15 mouse cellular contexts compared by ENCODE assay signal in genomic region chr10:8618676-8619075, GRCm38 (mm10).
DNase-seq lines count a peak whose midpoint lies in the region.
"Had no signal": no experiment of that assay in that cellular context is flagged by ENCODE, and none has a peak within 500 bp of the region (broad histone marks: within the 10 kb centered on the region; RNA-seq: fewer than 3 reads in every experiment).

No protein-coding gene starts in this region.

- DNase-seq in adrenal gland, postnatal 10 days, result peak; percentile 19
- DNase-seq in adrenal gland, postnatal 25 days, result no peak
- peak; percentile 54 for DNase-seq in adipocyte (ENCODE audit: low spot score)
- DNase-seq in adrenal gland, postnatal 14 days, result peak; percentile 40
- DNase-seq in cerebellum, adult 9-11 months, result no peak
- no peak for DNase-seq in left cerebral cortex, adult 8-10 months (ENCODE audit: low spot score in 2 of 2)
- DNase-seq: cerebellum, adult 11 months; cerebellum, adult 2 months; cerebellum, postnatal 10 days; cerebellum, postnatal 36 days; embryo, embryonic 11 days; gastrocnemius, postnatal 25 days; heart, adult 18-20 months; heart, postnatal 10 days; heart, postnatal 36 days had no signal

Comparison
In these comparisons a context has a peak if more than half of its experiments do, and no peak if none do; other contexts are left out.
1. DNase-seq: peak in adrenal gland, postnatal 10 days (single experiment), adipocyte (single experiment) and adrenal gland, postnatal 14 days (single experiment); none in adrenal gland, postnatal 25 days (single experiment), cerebellum, adult 9-11 months (single experiment) and left cerebral cortex, adult 8-10 months (0 of 2).